Mouse (Mus musculus): ENCODE measurements at regions not wholly inside any gene's neighbourhood (a gene's known extent, or its start where the extent isn't known, plus 50 kb on each side); places are given as distances from the start of the nearest gene placed in this dataset.

DNA sequence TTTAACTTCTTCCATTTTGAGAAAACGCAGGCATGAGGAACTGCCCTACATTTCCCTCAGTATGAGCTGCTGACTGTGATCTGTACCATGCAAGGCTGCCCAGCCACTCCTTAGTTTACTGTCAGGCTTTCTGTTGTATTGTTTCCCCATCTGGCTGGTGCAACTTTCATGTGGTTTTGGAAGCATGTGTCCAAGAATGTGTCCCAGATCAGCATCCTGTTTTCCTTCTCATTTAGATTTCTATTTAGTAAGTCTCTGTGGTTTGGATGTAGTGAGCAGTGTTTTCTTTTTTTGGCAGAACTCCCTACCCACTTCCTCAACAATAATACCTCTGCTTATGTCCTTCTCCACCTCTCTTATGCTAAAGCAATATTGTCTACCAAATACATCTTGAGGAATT lies 352.5 kb upstream of the Gm5148 start:
- TF ChIP-seq MAFK (IDR thresholded peaks at IDR 0.05; ENCODE audit: borderline replicate concordance, low read depth, low read length) = no peak
- no peak for TF ChIP-seq E2F4 (IDR thresholded peaks at IDR 0.05; ENCODE audit: borderline replicate concordance, low read depth, low read length)
- TF ChIP-seq ZKSCAN1 (IDR thresholded peaks at IDR 0.05; ENCODE audit: low read depth, low read length) = no peak
- TF ChIP-seq SIN3A (IDR thresholded peaks at IDR 0.05; ENCODE audit: low read length) = no peak
- no peak for TF ChIP-seq RAD21 (IDR thresholded peaks at IDR 0.05; ENCODE audit: low read depth, low read length)
- no peak for TF ChIP-seq CTCF (IDR thresholded peaks at IDR 0.05 in 2 of 3, conservative IDR thresholded peaks at IDR 0.05 in 1 of 3; ENCODE audit: control insufficient read depth in 1 of 3, insufficient read depth in 1 of 3, low read depth in 2 of 3, low read length in 3 of 3, poor library complexity in 1 of 3, severe bottlenecking in 1 of 3)
